ENCODE assay signal across 24 mouse cellular contexts in genomic region chr3:157377531-157377930, GRCm38 (mm10).
"Had no signal": no experiment of that assay in that cellular context is flagged by ENCODE, and none has a peak within 500 bp of the region (broad histone marks: within the 10 kb centered on the region; RNA-seq: fewer than 3 reads in every experiment).

No protein-coding gene starts in this region.

- ATAC-seq: hindbrain, embryonic 16.5 days; inflammation-experienced regulatory T-cells, adult 6 months; intestine, embryonic 15.5 days; intestine, postnatal 0 days; liver, embryonic 12.5 days had no signal

- DNase-seq: gastrocnemius, adult 2 months; gastrocnemius, postnatal 10 days; gastrocnemius, postnatal 25 days; heart, adult 2 months; heart, postnatal 14 days; heart, postnatal 36 days; kidney, adult 18-20 months; kidney, adult 8-10 months; kidney, postnatal 10 days; kidney, postnatal 25 days; kidney, postnatal 4 days; layer of hippocampus, adult 9-11 months; layer of hippocampus, postnatal 36 days; left cerebral cortex, postnatal 4 days had no signal

- H3K4me3 ChIP-seq: gastrocnemius, adult 2 months; heart, adult 2 months; heart, embryonic 13.5 days; heart, embryonic 15.5 days; intestine, embryonic 15.5 days; limb, embryonic 13.5 days; limb, embryonic 15.5 days; liver, embryonic 12.5 days had no signal

- H3K36me3 ChIP-seq: heart, embryonic 13.5 days; heart, embryonic 15.5 days; intestine, embryonic 15.5 days; limb, embryonic 13.5 days; limb, embryonic 15.5 days; liver, embryonic 12.5 days had no signal

- H3K27ac ChIP-seq: gastrocnemius, adult 2 months; heart, adult 2 months; heart, embryonic 13.5 days; heart, embryonic 15.5 days; hindbrain, embryonic 14.5 days; intestine, embryonic 15.5 days; limb, embryonic 13.5 days; limb, embryonic 15.5 days; liver, embryonic 12.5 days had no signal

- H3K27me3 ChIP-seq: heart, embryonic 13.5 days; heart, embryonic 15.5 days; intestine, embryonic 15.5 days; limb, embryonic 13.5 days; limb, embryonic 15.5 days; liver, embryonic 12.5 days had no signal

- H3K4me1 ChIP-seq: heart, embryonic 13.5 days; heart, embryonic 15.5 days; intestine, embryonic 15.5 days; limb, embryonic 13.5 days; limb, embryonic 15.5 days; liver, embryonic 12.5 days had no signal
